Mouse (Mus musculus) ES-Bruce4 (cell line): Measurements from ENCODE around the gene Rbms3.

Experiments used
- CTCF ChIP-seq: IDR thresholded peaks from one replicate; pipeline ENCODE4 v1.8.1; 2011; ENCODE audit warnings: low read depth, low read length
- EP300 ChIP-seq: IDR thresholded peaks from 2 replicates; pipeline ENCODE4 v1.6.1; 2011; ENCODE audit warnings: low read depth, low read length; ENCODE audit not compliant: insufficient read depth

GRCm38 (mm10) chr9:116533381-116533780 lies 1096.3 kb downstream of the Rbms3 start:
- no peak for TF ChIP-seq CTCF
- no peak for TF ChIP-seq EP300
